Mouse (Mus musculus) embryonic facial prominence, embryonic 10.5 days (tissue): ENCODE data around the gene Brd9. TPM values are rescaled to one million over a fixed set of nuclear protein-coding genes. Genes with fewer than 3 reads are reported as not detected.

Experiments used
- DNase-seq: peaks from one replicate; pipeline ENCODE4 v3.0.0-alpha.2; 2017; ENCODE audit warnings: low spot score
- H3K27ac ChIP-seq: fragments of 300-500 bp; sonication (generic); replicated peaks from 2 replicates; pipeline ENCODE4 v1.5.1; 2016; ENCODE audit warnings: mild to moderate bottlenecking
- H3K27me3 ChIP-seq: fragments of 300-500 bp; sonication (generic); replicated peaks from 2 replicates; pipeline ENCODE4 v1.6.1; 2016; ENCODE audit warnings: low read depth, mild to moderate bottlenecking; ENCODE audit not compliant: poor library complexity, severe bottlenecking
- H3K36me3 ChIP-seq: fragments of 300-500 bp; sonication (generic); replicated peaks from 2 replicates; pipeline ENCODE4 v1.6.1; 2016; ENCODE audit warnings: mild to moderate bottlenecking, moderate library complexity
- H3K4me1 ChIP-seq: fragments of 300-500 bp; sonication (generic); 2 replicates; pipeline ENCODE4 v1.6.1; 2016
- H3K4me3 ChIP-seq: fragments of 300-500 bp; sonication (generic); 2 replicates; pipeline ENCODE4 v1.5.1; 2016; ENCODE audit warnings: mild to moderate bottlenecking, moderate library complexity
- H3K9me3 ChIP-seq: fragments of 300-500 bp; sonication (generic); 2 replicates; pipeline ENCODE4 v1.6.1; 2016; ENCODE audit warnings: mild to moderate bottlenecking
- WGBS: fragments of 180-500 bp; shearing (Covaris S2); methylation state at CpG from one replicate; pipeline ENCODE4 v1.1.7; 2016; 5-methylcytosine and 5-hydroxymethylcytosine counted together
- polyA plus RNA-seq: library from polyadenylated mRNA; unstranded; fragments of >200 nt; fragmentation: Nextera tagmentation; extraction: Ambion mirVana; gene quantifications from 2 replicates; pipeline ENCODE4 v1.2.1, GENCODE M21; 2016

Gene Brd9
- polyA plus RNA-seq, 1 experiment from 2014 or later = 57.3 TPM

DNA sequence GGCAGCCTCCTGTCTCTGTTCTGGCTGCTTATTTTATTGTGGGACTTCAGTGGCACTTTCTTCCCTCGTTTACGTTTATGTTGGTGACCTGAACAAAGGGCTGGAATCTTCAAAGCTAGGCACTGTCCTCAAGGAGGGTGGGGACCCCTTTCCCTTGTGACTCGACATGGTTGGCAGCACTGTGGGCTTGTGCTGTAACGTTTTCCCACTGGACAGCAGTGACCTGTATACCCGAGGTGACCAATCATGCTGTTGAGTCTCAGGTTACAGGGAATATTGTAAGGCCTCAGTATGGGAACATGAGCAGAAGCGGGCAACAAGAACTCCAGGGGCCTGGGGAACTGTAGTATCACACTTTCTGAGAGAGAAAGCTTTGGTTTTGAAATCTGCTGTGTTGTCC, 17.1 kb downstream of the Brd9 start:
- H3K36me3 ChIP-seq = peaks cover 96% of the 10 kb centered on the region
- no peaks in the 10 kb centered on the region for H3K4me1 ChIP-seq
- H3K4me3 ChIP-seq = no peak overlapping the region
- 67% methylated on average over 6 of the region's 6 CpGs for WGBS
- H3K27me3 ChIP-seq = no peaks in the 10 kb centered on the region
- DNase-seq = no peak
- H3K9me3 ChIP-seq = no peaks in the 10 kb centered on the region
- H3K27ac ChIP-seq = no peak overlapping the region

DNA sequence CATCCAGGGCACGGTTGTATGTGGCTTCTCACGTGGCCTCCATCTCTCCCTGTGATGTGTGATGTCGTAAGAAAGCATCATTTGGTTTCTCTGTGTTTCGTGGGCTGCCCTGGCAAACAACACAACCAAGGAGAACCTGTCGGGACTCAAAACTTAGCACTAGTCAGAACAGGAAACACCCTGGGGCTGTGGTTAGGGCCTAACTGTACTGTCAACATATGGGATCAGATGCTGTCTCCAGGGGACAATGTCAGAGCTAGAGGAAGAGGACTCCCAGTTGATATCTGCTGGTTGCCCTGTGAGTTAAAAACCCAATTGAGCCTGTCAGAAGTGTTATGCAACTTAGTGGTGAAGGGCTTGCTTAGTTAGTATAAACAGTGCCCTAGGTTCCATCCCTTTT, 17.9 kb downstream of the Brd9 start:
- Histone ChIP-seq H3K4me1 (no peaks in the 10 kb centered on the region), H3K9me3 (no peaks in the 10 kb centered on the region), H3K4me3 (no peak overlapping the region), H3K36me3 (peaks cover 96% of the 10 kb centered on the region), H3K27me3 (no peaks in the 10 kb centered on the region), H3K27ac (no peak overlapping the region)
- DNase-seq = no peak
- WGBS = 90% methylated on average over 5 of the region's 5 CpGs

DNA sequence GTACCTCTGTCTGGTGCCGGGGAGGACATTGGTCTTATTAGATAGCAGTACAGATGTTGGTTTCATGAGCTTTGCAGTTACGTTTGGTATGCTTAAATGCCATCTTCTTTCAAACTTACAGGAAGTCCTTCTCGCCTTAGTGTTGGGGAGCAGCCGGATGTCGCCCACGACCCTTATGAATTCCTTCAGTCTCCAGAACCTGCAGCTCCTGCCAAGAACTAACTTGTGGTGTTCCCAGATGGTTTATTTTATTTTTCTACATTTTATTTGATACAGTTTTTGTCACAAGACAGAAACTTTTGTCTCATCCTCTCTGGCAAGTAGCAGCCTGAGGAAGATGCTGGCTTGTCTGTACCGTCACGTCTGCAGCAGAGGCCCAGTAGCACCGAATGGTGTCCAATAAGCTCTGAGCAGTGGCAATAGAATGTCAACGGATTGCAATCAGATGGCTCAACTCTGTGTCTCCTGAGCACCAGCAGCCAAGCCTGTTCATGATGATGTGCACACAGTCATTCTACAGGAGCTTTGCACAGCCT, 22.6 kb downstream of the Brd9 start:
- no peak overlapping the region for H3K4me3 ChIP-seq
- 92% methylated on average over 10 of the region's 10 CpGs for WGBS
- DNase-seq = no peak
- H3K4me1 ChIP-seq = no peaks in the 10 kb centered on the region
- H3K36me3 ChIP-seq = peaks cover 72% of the 10 kb centered on the region
- no peaks in the 10 kb centered on the region for H3K27me3 ChIP-seq
- no peaks in the 10 kb centered on the region for H3K9me3 ChIP-seq
- no peak overlapping the region for H3K27ac ChIP-seq

DNA sequence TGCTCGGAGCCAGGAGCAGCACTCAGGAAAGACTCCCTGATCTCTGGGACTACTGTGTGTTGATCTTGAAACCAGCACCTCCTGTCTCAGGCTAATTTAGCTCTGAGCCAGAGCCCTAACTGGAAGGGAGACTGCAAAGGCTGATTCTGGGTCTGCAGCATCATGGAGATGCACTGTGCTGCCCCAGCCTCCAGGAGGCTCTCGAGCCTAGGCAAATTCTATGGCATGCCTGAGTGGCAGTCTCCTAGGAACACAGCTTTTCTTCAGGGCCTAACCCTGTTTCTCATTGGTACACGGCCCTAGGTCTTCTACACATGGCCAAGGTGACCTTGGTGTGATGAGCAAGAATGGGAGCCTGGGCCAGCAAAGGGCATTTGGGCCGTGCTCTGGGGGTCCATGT, 23.6 kb downstream of the Brd9 start:
- H3K27me3 ChIP-seq = no peaks in the 10 kb centered on the region
- WGBS = 82% methylated on average over 4 of the region's 4 CpGs
- no peak for DNase-seq
- peaks cover 62% of the 10 kb centered on the region for H3K36me3 ChIP-seq
- no peaks in the 10 kb centered on the region for H3K9me3 ChIP-seq
- no peaks in the 10 kb centered on the region for H3K4me1 ChIP-seq
- H3K4me3 ChIP-seq = no peak overlapping the region
- no peak overlapping the region for H3K27ac ChIP-seq

DNA sequence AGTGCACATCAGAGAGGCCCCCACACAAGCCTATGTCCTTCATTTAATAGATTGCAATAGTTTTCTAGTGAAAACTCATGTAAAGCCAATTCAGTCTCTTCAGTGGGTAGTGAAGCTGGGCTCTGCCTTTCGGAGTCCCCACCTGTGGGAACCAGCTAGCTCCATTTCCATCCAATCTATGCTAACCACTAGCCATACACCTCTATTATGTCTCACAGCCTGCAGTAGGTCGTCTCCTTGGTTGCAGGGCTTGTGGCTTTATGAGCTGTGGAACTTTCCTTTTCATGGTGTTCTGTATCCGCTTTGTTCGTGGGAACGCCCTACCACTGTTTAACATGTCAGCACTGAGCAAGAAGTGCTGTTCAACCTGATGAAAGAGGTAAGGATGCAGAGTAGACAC, 25.9 kb downstream of the Brd9 start, which contains the start of gene Zdhhc11:
TSS of gene Zdhhc11 (plus strand) at position 301 of the 400 bp plus-strand sequence.
- Histone ChIP-seq H3K27ac (no peak within 1 kb of the TSS), H3K9me3 (no peaks in the 10 kb centered on the region), H3K27me3 (no peaks in the 10 kb centered on the region), H3K4me3 (no peak within 1 kb of the TSS), H3K4me1 (no peaks in the 10 kb centered on the region), H3K36me3 (peaks cover 40% of the 10 kb centered on the region)
- 91% methylated on average over 5 of the region's 5 CpGs for WGBS
- DNase-seq = no peak

DNA sequence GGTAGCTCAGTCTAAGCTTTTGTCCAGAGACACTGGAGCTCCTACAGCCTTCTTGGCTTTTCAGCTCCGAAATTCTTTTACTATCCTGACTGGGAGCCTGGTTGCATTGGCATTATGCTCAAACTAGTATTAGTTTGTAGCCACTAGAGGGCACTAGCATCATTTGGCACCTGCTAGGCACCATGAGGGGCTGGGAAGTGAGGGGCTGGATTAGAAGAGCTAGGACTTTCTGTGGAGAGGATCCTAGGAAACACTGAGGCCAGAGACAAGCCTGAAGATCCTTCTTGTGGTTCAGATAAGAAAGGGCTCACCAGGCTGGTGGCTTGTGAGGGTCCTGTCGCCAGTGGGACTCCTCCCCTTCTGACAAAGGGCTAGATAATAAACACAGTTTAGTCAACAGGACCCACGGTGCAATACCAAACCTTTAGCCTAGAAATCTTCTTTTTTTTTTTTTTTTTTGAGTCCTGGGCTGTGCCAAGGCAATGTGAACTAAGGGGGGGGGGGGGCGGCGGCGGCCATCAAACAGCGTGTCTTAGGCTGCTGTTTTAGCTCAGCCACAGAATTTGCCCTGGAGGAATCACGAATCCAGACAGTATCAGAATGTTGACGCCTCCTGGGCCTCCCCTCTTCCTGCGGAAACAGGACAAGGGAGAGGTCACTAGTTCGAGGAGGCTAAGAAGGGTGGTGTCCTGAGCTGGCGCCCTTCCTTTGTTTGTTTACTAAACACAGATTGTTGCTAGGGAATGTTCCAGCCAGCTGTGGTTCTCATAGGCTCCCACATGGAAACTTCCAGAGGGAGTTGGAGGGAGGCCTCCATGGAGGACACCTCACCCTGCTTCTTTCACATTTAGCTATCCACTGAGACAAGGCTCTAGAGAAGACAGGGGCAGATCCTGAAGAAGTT, 33.2 kb downstream of the Brd9 start:
- Histone ChIP-seq H3K4me1 (peaks cover 8% of the 10 kb centered on the region; the same call in 1 of the 2 replicates), H3K4me3 (no peak overlapping the region), H3K36me3 (no peaks in the 10 kb centered on the region), H3K27me3 (no peaks in the 10 kb centered on the region; the same call in 1 of the 2 replicates), H3K9me3 (no peaks in the 10 kb centered on the region), H3K27ac (no peak overlapping the region)
- DNase-seq = peak; percentile 61
- 32% methylated on average over 12 of the region's 12 CpGs for WGBS

DNA sequence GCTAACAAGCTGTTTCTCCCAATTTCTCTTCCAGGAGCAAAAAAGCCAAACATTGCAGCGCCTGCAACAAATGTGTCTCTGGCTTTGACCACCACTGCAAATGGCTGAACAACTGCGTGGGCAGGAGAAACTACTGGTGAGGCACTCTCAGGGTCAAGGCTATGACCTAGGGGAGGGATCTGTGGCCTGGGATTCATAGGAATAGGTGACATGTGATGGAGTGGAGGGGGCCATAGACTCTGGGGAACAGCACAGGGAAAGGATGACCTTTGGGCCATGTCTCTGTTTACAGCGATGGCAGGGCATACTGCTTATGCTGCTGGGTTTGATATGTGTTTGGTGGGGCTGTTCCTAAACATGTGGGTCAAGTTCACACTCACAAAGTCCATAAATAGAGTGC, 36.9 kb downstream of the Brd9 start:
- no peak for DNase-seq
- Histone ChIP-seq H3K9me3 (no peaks in the 10 kb centered on the region), H3K4me1 (peaks cover 8% of the 10 kb centered on the region; the same call in 1 of the 2 replicates), H3K27me3 (no peaks in the 10 kb centered on the region; the same call in 1 of the 2 replicates), H3K4me3 (no peak overlapping the region), H3K36me3 (no peaks in the 10 kb centered on the region), H3K27ac (no peak overlapping the region)
- WGBS = 86% methylated on average over 3 of the region's 3 CpGs

DNA sequence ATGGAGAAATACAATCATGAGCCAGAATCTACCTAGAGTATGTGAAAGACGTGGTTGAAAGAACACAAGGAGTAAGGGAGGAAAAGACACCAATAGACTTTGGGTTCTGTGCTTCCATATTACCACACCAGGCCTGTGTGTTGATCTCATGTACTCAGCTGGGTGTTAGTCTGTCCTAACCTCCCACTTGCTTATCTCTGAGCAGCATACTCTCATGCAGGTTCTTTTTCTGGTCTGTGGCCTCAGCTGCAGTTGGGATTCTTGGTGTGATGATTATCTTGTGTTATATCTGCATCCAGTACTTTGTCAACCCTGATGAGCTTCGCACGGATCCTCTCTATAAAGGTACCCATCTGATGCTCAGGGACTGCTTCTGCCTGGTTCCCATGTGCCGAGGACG, 39.3 kb downstream of the Brd9 start:
- DNase-seq = no peak
- no peaks in the 10 kb centered on the region for H3K36me3 ChIP-seq
- 86% methylated on average over 5 of the region's 5 CpGs for WGBS
- no peaks in the 10 kb centered on the region for H3K4me1 ChIP-seq
- no peaks in the 10 kb centered on the region for H3K9me3 ChIP-seq
- no peaks in the 10 kb centered on the region for H3K27me3 ChIP-seq
- no peak overlapping the region for H3K27ac ChIP-seq
- no peak overlapping the region for H3K4me3 ChIP-seq

DNA sequence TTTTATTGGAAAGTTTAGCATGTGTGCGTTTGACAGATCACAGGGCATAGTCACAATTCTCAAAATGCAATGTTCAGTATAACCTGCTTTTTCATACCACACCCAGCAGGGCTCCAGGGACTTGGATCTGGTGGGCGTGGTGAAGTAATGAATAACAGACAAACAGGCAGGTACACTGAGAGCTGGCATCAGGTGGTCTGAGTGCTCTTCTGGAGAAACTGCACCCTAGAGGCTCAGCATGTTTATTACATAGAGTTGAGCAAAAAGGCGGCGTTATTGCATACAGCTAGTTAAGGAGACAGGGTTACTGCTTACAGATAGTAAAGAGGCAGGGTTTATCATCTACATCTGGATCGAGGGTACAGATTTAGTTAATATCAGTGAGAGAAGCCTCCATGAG, 52.7 kb downstream of the Brd9 start:
- Histone ChIP-seq H3K9me3 (no peaks in the 10 kb centered on the region), H3K27me3 (no peaks in the 10 kb centered on the region), H3K4me3 (no peak overlapping the region), H3K27ac (no peak overlapping the region), H3K4me1 (no peaks in the 10 kb centered on the region), H3K36me3 (no peaks in the 10 kb centered on the region)
- no peak for DNase-seq
- 80% methylated on average over 5 of the region's 5 CpGs for WGBS

DNA sequence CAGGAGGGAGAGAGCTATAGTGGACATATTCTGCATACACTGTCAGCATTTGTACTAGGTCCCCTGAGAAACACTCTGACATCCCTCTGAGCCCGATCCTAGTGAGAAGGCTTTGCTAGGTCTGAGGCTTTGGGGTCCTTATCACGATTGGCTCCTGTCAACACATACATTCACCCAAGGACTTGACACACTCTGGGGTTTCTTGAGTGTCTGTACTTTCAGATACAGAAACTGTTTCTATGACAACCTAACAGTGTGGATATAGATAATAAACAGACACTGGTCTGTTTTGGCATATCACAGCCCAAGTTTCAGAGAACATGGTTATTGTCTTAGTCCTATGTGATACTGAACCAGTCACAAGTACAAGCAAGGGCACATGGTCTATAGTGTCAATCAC, 53.1 kb downstream of the Brd9 start:
- no peaks in the 10 kb centered on the region for H3K27me3 ChIP-seq
- 79% methylated on average over 2 of the region's 2 CpGs for WGBS
- no peak overlapping the region for H3K27ac ChIP-seq
- no peaks in the 10 kb centered on the region for H3K36me3 ChIP-seq
- no peaks in the 10 kb centered on the region for H3K9me3 ChIP-seq
- no peaks in the 10 kb centered on the region for H3K4me1 ChIP-seq
- DNase-seq = no peak
- H3K4me3 ChIP-seq = no peak overlapping the region

DNA sequence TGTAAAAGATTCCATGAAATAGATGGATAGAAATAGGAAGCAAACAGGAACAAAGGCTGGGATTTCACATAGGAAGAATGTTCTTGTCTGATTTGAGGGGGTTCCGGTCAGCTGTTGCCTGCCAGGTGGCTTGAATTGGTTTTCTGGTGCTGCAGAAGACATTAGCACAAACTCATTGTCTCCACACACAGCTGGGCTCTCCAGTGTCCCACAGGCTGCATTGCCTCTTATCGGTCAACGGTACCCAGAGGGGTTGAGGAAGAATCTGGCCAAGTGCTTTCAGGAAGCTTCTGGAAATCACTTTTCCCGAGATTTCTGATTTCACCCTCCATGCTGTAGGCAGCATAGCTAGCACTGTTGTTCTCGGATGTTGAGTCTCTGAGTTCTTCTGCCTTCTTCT, 53.7 kb downstream of the Brd9 start:
- no peak overlapping the region for H3K4me3 ChIP-seq
- no peaks in the 10 kb centered on the region for H3K27me3 ChIP-seq
- H3K4me1 ChIP-seq = no peaks in the 10 kb centered on the region
- H3K36me3 ChIP-seq = no peaks in the 10 kb centered on the region
- no peaks in the 10 kb centered on the region for H3K9me3 ChIP-seq
- 84% methylated on average over 5 of the region's 5 CpGs for WGBS
- DNase-seq = no peak
- H3K27ac ChIP-seq = no peak overlapping the region

DNA sequence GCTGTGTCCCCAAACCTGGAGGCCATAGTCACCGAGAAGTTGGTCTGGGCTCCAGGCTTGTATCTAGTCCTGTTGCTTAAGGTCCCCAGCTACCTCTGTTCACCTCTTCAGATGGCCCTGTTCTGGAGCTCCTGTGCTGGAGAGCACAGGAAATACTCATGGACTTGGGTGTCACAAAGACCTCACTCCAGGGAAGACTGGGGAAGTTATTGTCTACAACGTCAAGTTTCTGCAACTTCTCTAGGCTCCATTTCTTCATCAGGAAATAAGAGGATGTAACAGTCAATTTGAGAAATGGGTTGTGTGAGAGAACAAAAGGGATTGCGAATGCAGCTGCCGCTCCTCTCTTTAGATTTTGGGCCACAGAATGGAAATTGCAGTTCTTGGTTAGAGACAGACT, 58.8 kb downstream of the Brd9 start:
- H3K27me3 ChIP-seq = peaks cover 3% of the 10 kb centered on the region; the same call in 1 of the 2 replicates
- no peaks in the 10 kb centered on the region for H3K9me3 ChIP-seq
- H3K36me3 ChIP-seq = no peaks in the 10 kb centered on the region
- DNase-seq = no peak
- H3K4me1 ChIP-seq = no peaks in the 10 kb centered on the region
- H3K27ac ChIP-seq = no peak overlapping the region
- H3K4me3 ChIP-seq = no peak overlapping the region
- 94% methylated on average over 4 of the region's 4 CpGs for WGBS

DNA sequence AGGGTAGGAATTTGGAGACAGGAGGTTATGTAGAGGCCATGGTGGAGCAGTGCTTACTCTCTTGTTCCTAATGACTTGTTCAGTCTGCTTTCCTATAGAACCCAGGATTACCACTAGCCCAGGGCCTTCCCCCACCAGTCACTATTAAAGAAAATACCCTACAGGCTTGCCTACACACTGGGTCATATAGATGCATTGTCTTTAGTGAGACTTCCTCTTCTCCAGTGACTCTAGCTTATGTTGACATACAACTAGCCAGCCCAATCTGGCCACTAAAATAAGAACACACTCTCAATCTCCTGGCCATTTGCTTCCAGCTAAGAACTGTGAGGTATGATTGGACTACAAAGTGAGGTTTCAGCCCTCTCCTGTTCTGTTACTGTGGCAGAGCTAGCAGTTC, 62.9 kb downstream of the Brd9 start:
- no peak overlapping the region for H3K4me3 ChIP-seq
- H3K36me3 ChIP-seq = no peaks in the 10 kb centered on the region
- no peak for DNase-seq
- no peaks in the 10 kb centered on the region for H3K4me1 ChIP-seq
- H3K27ac ChIP-seq = no peak overlapping the region
- H3K9me3 ChIP-seq = no peaks in the 10 kb centered on the region
- peaks cover 9% of the 10 kb centered on the region for H3K27me3 ChIP-seq
